Comparison of ENCODE assay signal across 16 mouse cellular contexts in genomic region chr11:119897041-119897440, GRCm38 (mm10). TPM values are rescaled to one million over a fixed set of nuclear protein-coding genes. Genes with fewer than 3 reads are reported as not detected.
DNase-seq lines count a peak whose midpoint lies in the region; ATAC-seq and TF ChIP-seq lines count a peak whose summit lies in the region.
"Had no signal": no experiment of that assay in that cellular context is flagged by ENCODE, and none has a peak within 500 bp of the region (broad histone marks: within the 10 kb centered on the region; RNA-seq: fewer than 3 reads in every experiment).

No protein-coding gene starts in this region.

- no peak for TF ChIP-seq CTCF in ES-Bruce4 (IDR thresholded peaks at IDR 0.05; ENCODE audit: low read depth, low read length)
- no peak for TF ChIP-seq CTCF in G1E (IDR thresholded peaks at IDR 0.05; ENCODE audit: low read depth, low read length)
- TF ChIP-seq CTCF in forebrain, postnatal 0 days (IDR thresholded peaks at IDR 0.05; ENCODE audit: low read depth): peak; percentile 32; the same call in 1 of the 2 replicates

- H3K4me3 ChIP-seq in ES-Bruce4 (ENCODE audit: low read depth, low read length) (0 out of 2 replicates have a peak overlapping the region, but pooled peaks have one; percentile 7), G1E (ENCODE audit: low read depth, low read length) (peak overlapping the region; percentile 8; the same call in 1 of the 2 replicates)
- H3K4me3 ChIP-seq in forebrain, postnatal 0 days (ENCODE audit: low read depth, low read length): no peak overlapping the region
- H3K4me3 ChIP-seq in midbrain, embryonic 14.5 days (replicated peaks; ENCODE audit: low read depth, low read length): no peak overlapping the region
- H3K4me3 ChIP-seq: heart, embryonic 15.5 days; limb, embryonic 10.5 days; liver, embryonic 13.5 days had no signal

- DNase-seq in G1E (ENCODE audit: low spot score): no peak
- DNase-seq in forebrain, postnatal 0 days: peak; percentile 45
- DNase-seq in midbrain, embryonic 14.5 days: peak; percentile 71
- DNase-seq in heart, postnatal 10 days: no peak
- DNase-seq in right cerebral cortex, postnatal 36 days (ENCODE audit: low spot score in 2 of 2): no peak
- DNase-seq in heart, adult 8-10 months (ENCODE audit: low spot score): no peak
- DNase-seq in layer of hippocampus, adult 11-12 months (ENCODE audit: low spot score): no peak
- DNase-seq: adrenal gland, postnatal 14 days; cerebellum, postnatal 25 days; liver, embryonic 13.5 days; thymus, postnatal 25 days had no signal

- H3K36me3 ChIP-seq in ES-Bruce4 (ENCODE audit: control insufficient read depth, insufficient read depth, low read length, poor library complexity, severe bottlenecking) (no peaks in the 10 kb centered on the region), G1E (replicated peaks) (peaks cover 86% of the 10 kb centered on the region)
- H3K36me3 ChIP-seq in forebrain, postnatal 0 days (ENCODE audit: insufficient read depth): peaks cover 33% of the 10 kb centered on the region
- peaks cover 40% of the 10 kb centered on the region for H3K36me3 ChIP-seq in midbrain, embryonic 14.5 days (ENCODE audit: control insufficient read depth, insufficient read depth, low read length)

- TF ChIP-seq EP300 in ES-Bruce4 (IDR thresholded peaks at IDR 0.05; ENCODE audit: insufficient read depth, low read depth, low read length): no peak

- H3K4me1 ChIP-seq in ES-Bruce4 (ENCODE audit: control insufficient read depth, insufficient read depth, low read length) (no peaks in the 10 kb centered on the region), G1E (ENCODE audit: insufficient read depth, low read depth, low read length) (peaks cover 6% of the 10 kb centered on the region; the same call in 1 of the 2 replicates)
- no peaks in the 10 kb centered on the region for H3K4me1 ChIP-seq in forebrain, postnatal 0 days (ENCODE audit: insufficient read depth)
- H3K4me1 ChIP-seq in midbrain, embryonic 14.5 days (ENCODE audit: control insufficient read depth, insufficient read depth, low read length): peaks cover 4% of the 10 kb centered on the region; the same call in 1 of the 2 replicates
- H3K4me1 ChIP-seq: heart, embryonic 15.5 days had no signal

- H3K27me3 ChIP-seq in ES-Bruce4 (ENCODE audit: control insufficient read depth, insufficient read depth, low read length, poor library complexity, severe bottlenecking) (no peaks in the 10 kb centered on the region), G1E (ENCODE audit: insufficient read depth, low read length) (no peaks in the 10 kb centered on the region)
- no peaks in the 10 kb centered on the region for H3K27me3 ChIP-seq in forebrain, postnatal 0 days (ENCODE audit: insufficient read depth, low read length)
- no peaks in the 10 kb centered on the region for H3K27me3 ChIP-seq in midbrain, embryonic 14.5 days (ENCODE audit: control insufficient read depth, insufficient read depth, low read length)
- H3K27me3 ChIP-seq: heart, embryonic 15.5 days; liver, embryonic 13.5 days had no signal

- H3K4me2 ChIP-seq in forebrain, postnatal 0 days (ENCODE audit: low read depth): no peak overlapping the region
- H3K4me2 ChIP-seq in midbrain, embryonic 14.5 days (ENCODE audit: low read length): no peak overlapping the region
- H3K4me2 ChIP-seq: heart, embryonic 15.5 days; liver, embryonic 13.5 days had no signal

- ATAC-seq in G1E (ENCODE audit: extremely low read depth, insufficient number of reproducible peaks, low FRiP score, poor library complexity, severe bottlenecking): no peak
- peak; percentile 87 for ATAC-seq in forebrain, postnatal 0 days
- no peak; the same call in 1 of the 2 replicates for ATAC-seq in midbrain, embryonic 14.5 days (ENCODE audit: low FRiP score, low TSS enrichment)
- ATAC-seq: lung, postnatal 0 days had no signal

- H3K9me3 ChIP-seq in ES-Bruce4 (replicated peaks; ENCODE audit: control insufficient read depth, insufficient read depth, low read length, poor library complexity, severe bottlenecking) (no peaks in the 10 kb centered on the region), G1E (replicated peaks) (no peaks in the 10 kb centered on the region)
- no peaks in the 10 kb centered on the region for H3K9me3 ChIP-seq in forebrain, postnatal 0 days (ENCODE audit: low read length)
- H3K9me3 ChIP-seq in midbrain, embryonic 14.5 days (ENCODE audit: control insufficient read depth, low read length): no peaks in the 10 kb centered on the region
- H3K9me3 ChIP-seq: heart, embryonic 15.5 days; limb, embryonic 10.5 days; liver, embryonic 13.5 days had no signal

- TF ChIP-seq POLR2A in ES-Bruce4 (IDR thresholded peaks at IDR 0.05; ENCODE audit: insufficient read depth, low read length): no peak

- WGBS in forebrain, postnatal 0 days: 69% methylated on average over 9 of the region's 9 CpGs
- WGBS in midbrain, embryonic 14.5 days: 77% methylated on average over 9 of the region's 9 CpGs

- H3K9ac ChIP-seq in ES-Bruce4 (ENCODE audit: low read depth, poor library complexity, severe bottlenecking): no peak overlapping the region
- no peak overlapping the region for H3K9ac ChIP-seq in forebrain, postnatal 0 days
- H3K9ac ChIP-seq in midbrain, embryonic 14.5 days (replicated peaks; ENCODE audit: low read length): no peak overlapping the region
- H3K9ac ChIP-seq: heart, embryonic 15.5 days; liver, embryonic 13.5 days had no signal

- no peak overlapping the region for H3K27ac ChIP-seq in ES-Bruce4 (ENCODE audit: insufficient read depth, low read length)
- 0 out of 2 replicates have a peak overlapping the region, but pooled peaks have one; percentile 35 for H3K27ac ChIP-seq in forebrain, postnatal 0 days (ENCODE audit: low read depth, low read length)
- peak overlapping the region; percentile 78 for H3K27ac ChIP-seq in midbrain, embryonic 14.5 days (replicated peaks; ENCODE audit: low read depth, low read length)
- H3K27ac ChIP-seq: heart, embryonic 15.5 days; kidney, postnatal 0 days; limb, embryonic 10.5 days; liver, embryonic 13.5 days had no signal

- intact Hi-C loops in heart, postnatal 10 days (cut with DNase I): no loop called here

RNA-seq across cellular contexts. Expression of gene Chmp6, which starts 16.2 kb away (rescaled TPM):
- polyA plus RNA-seq in ES-Bruce4 (2011; ENCODE audit: insufficient read depth, insufficient read length, low read depth, missing spikeins): 25.4 and 34.0 TPM in 2 replicates
- 6.7 and 8.4 TPM in 2 replicates for total RNA-seq in G1E (2014; fragmentation: Nextera tagmentation)
- 28.5 and 30.8 TPM in 2 replicates for total RNA-seq in G1E (2017)
- 53.1 and 59.0 TPM in 2 replicates for polyA plus RNA-seq in G1E (2012)
- total RNA-seq in forebrain, postnatal 0 days (2014; rRNA removed): 91.1 and 91.9 TPM in 2 replicates
- 102 and 105 TPM in 2 replicates for polyA plus RNA-seq in forebrain, postnatal 0 days (2015; fragmentation: Nextera tagmentation; extraction: Ambion mirVana)
- 100 and 104 TPM in 2 replicates for polyA plus RNA-seq in midbrain, embryonic 14.5 days (2014; fragmentation: Nextera tagmentation; extraction: Ambion mirVana)
- 10 to 100 TPM; 36.2 to 36.3 TPM for total RNA-seq in heart, postnatal 10 days (2021)
- total RNA-seq in heart, adult 8-10 months (2022): 10 to 100 TPM; 29.9 to 33.7 (median 30.4) TPM

RNA-seq across cellular contexts. Expression of gene Baiap2, which starts 45.5 kb away (rescaled TPM):
- polyA plus RNA-seq in ES-Bruce4 (2011; ENCODE audit: insufficient read depth, insufficient read length, low read depth, missing spikeins) (15.4 and 15.6 TPM in 2 replicates), G1E (2012) (14.0 and 19.5 TPM in 2 replicates)
- total RNA-seq in G1E (2014; fragmentation: Nextera tagmentation) (0.39 and 0.98 TPM in 2 replicates), G1E (2017) (3.4 and 3.6 TPM in 2 replicates)
- 42.3 and 52.0 TPM in 2 replicates for total RNA-seq in forebrain, postnatal 0 days (2014; rRNA removed)
- 31.1 and 36.6 TPM in 2 replicates for polyA plus RNA-seq in forebrain, postnatal 0 days (2015; fragmentation: Nextera tagmentation; extraction: Ambion mirVana)
- 11.0 and 11.2 TPM in 2 replicates for polyA plus RNA-seq in midbrain, embryonic 14.5 days (2014; fragmentation: Nextera tagmentation; extraction: Ambion mirVana)
- total RNA-seq in heart, postnatal 10 days (2021): 10 to 100 TPM in 1 of 2 experiments, 1 to 10 TPM in 1; 6.9 to 12.7 TPM
- total RNA-seq in heart, adult 8-10 months (2022): 10 to 100 TPM in 1 of 4 experiments, 1 to 10 TPM in 3; 4.8 to 10.0 (median 5.8) TPM

Comparison
In these comparisons a context has a peak if more than half of its experiments do, and no peak if none do; other contexts are left out.
1. H3K4me3 ChIP-seq: peak in ES-Bruce4 (single experiment) and G1E (single experiment); none in forebrain, postnatal 0 days (single experiment) and midbrain, embryonic 14.5 days (single experiment).
2. DNase-seq: peak in forebrain, postnatal 0 days (single experiment) and midbrain, embryonic 14.5 days (single experiment); none in G1E (single experiment), heart, postnatal 10 days (0 of 2), right cerebral cortex, postnatal 36 days (0 of 2), heart, adult 8-10 months (single experiment) and layer of hippocampus, adult 11-12 months (single experiment).